Mouse (Mus musculus): Measurements from ENCODE around the gene Acad8. TPM values are rescaled to one million over a fixed set of nuclear protein-coding genes. Genes with fewer than 3 reads are reported as not detected.
A peak's percentile ranks its signal among the peaks of the same experiment; 100 is the strongest.

Gene Acad8
- polyA plus RNA-seq (2021) = 40.6 TPM

- in situ Hi-C loops (cut with MboI; ENCODE audit: low pct_unique_long_range_greater_than_20kb) = no loop called here
Measured at GRCm38 (mm10) chr9:26999461-27000395, at the start of gene Acad8, which contains the start of gene Thyn1. Acad8 (minus strand) TSS chr9:26999566. Thyn1 (plus strand) TSS chr9:26999710.

GRCm38 (mm10) chr9:27043892-27044291 is 44.5 kb upstream of the Acad8 start:
- no peak for ATAC-seq
- TF ChIP-seq CTCF (IDR thresholded peaks at IDR 0.05) = no peak
- ChIA-PET POLR2A (no interaction called here), CTCF (no interaction called here)
- DNase-seq (ENCODE audit: low read depth, low spot score) = no peak
- in situ Hi-C loops (cut with MboI; ENCODE audit: low pct_unique_long_range_greater_than_20kb) = no loop called here
- no peaks in the 10 kb centered on the region for H3K27me3 ChIP-seq

More at GRCm38 (mm10) chr9:26999461-27000395, at the start of gene Acad8, which contains the start of gene Thyn1:
- no peak for TF ChIP-seq CTCF (IDR thresholded peaks at IDR 0.05)
- CTCF ChIA-PET = no interaction called here
- H3K27me3 ChIP-seq = no peaks in the 10 kb centered on the region
- POLR2A ChIA-PET = no interaction called here
- ATAC-seq = peak; percentile 99
- peak; percentile 68 for DNase-seq (ENCODE audit: low read depth, low spot score)

GRCm38 (mm10) chr9:27030763-27031100 is 31.4 kb upstream of the Acad8 start:
- no peak for ATAC-seq
- POLR2A ChIA-PET = no interaction called here
- CTCF ChIA-PET = no interaction called here
- no peaks in the 10 kb centered on the region for H3K27me3 ChIP-seq
- DNase-seq (ENCODE audit: low read depth, low spot score) = no peak
- no peak for TF ChIP-seq CTCF (IDR thresholded peaks at IDR 0.05)
- in situ Hi-C loops (cut with MboI; ENCODE audit: low pct_unique_long_range_greater_than_20kb) = no loop called here

GRCm38 (mm10) chr9:27029828-27030762 is 30.7 kb upstream of the Acad8 start, which contains the start of the genes Vps26b and Ncapd3:
Vps26b (minus strand) TSS chr9:27030065.
Ncapd3 (plus strand) TSS chr9:27030175.
- H3K27me3 ChIP-seq = no peaks in the 10 kb centered on the region
- ChIA-PET POLR2A (no interaction called here), CTCF (no interaction called here)
- in situ Hi-C loops (cut with MboI; ENCODE audit: low pct_unique_long_range_greater_than_20kb) = no loop called here
- TF ChIP-seq CTCF (IDR thresholded peaks at IDR 0.05) = no peak
- DNase-seq (ENCODE audit: low read depth, low spot score) = peak; percentile 83
- peak; percentile 91 for ATAC-seq

- H3K27me3 ChIP-seq = no peaks in the 10 kb centered on the region
- POLR2A ChIA-PET = no interaction called here
- DNase-seq (ENCODE audit: low read depth, low spot score) (no peak), ATAC-seq (peak; percentile 38)
- CTCF ChIA-PET = no interaction called here
- in situ Hi-C loops (cut with MboI; ENCODE audit: low pct_unique_long_range_greater_than_20kb) = no loop called here
- TF ChIP-seq CTCF (IDR thresholded peaks at IDR 0.05) = no peak
Measured at GRCm38 (mm10) chr9:27029022-27029827, 29.9 kb upstream of the Acad8 start.

- in situ Hi-C loops (cut with MboI; ENCODE audit: low pct_unique_long_range_greater_than_20kb) = no loop called here
- ChIA-PET CTCF (interaction anchor here (1.3 kb wide), 1 partner anchor 17 kb away, joined by 3 read pairs; no protein-coding TSS in a partner anchor), POLR2A (interaction anchor here (0.9 kb wide), 1 partner anchor 15 kb away, joined by 3 read pairs; no protein-coding TSS in a partner anchor)
- ATAC-seq (peak; percentile 25), DNase-seq (ENCODE audit: low read depth, low spot score) (peak; percentile 15)
- no peaks in the 10 kb centered on the region for H3K27me3 ChIP-seq
- no peak for TF ChIP-seq CTCF (IDR thresholded peaks at IDR 0.05)
Measured at GRCm38 (mm10) chr9:27026708-27027107, 27.3 kb upstream of the Acad8 start.

- ChIA-PET CTCF (interaction anchor here (2.7 to 3.1 kb wide), 2 partner anchors 9 to 11 kb away, joined by 9 to 10 read pairs; no protein-coding TSS in a partner anchor), POLR2A (no interaction called here)
Measured at GRCm38 (mm10) chr9:27023681-27024080, 24.3 kb upstream of the Acad8 start.

GRCm38 (mm10) chr9:27018961-27019360 is 19.6 kb upstream of the Acad8 start:
- in situ Hi-C loops (cut with MboI; ENCODE audit: low pct_unique_long_range_greater_than_20kb) = no loop called here
- CTCF ChIA-PET = no interaction called here
- TF ChIP-seq CTCF (IDR thresholded peaks at IDR 0.05) = no peak

More at GRCm38 (mm10) chr9:27023681-27024080, 24.3 kb upstream of the Acad8 start:
- in situ Hi-C loops (cut with MboI; ENCODE audit: low pct_unique_long_range_greater_than_20kb) = no loop called here
- TF ChIP-seq CTCF (IDR thresholded peaks at IDR 0.05) = no peak
- no peak for ATAC-seq
- DNase-seq (ENCODE audit: low read depth, low spot score) = no peak
- H3K27me3 ChIP-seq = no peaks in the 10 kb centered on the region

GRCm38 (mm10) chr9:27011572-27011971 is 12.2 kb upstream of the Acad8 start:
- ATAC-seq = no peak
- in situ Hi-C loops (cut with MboI; ENCODE audit: low pct_unique_long_range_greater_than_20kb) = no loop called here

More at GRCm38 (mm10) chr9:27018961-27019360, 19.6 kb upstream of the Acad8 start:
- POLR2A ChIA-PET = no interaction called here
- DNase-seq (ENCODE audit: low read depth, low spot score) (no peak), ATAC-seq (no peak)
- H3K27me3 ChIP-seq = no peaks in the 10 kb centered on the region

More at GRCm38 (mm10) chr9:27011572-27011971, 12.2 kb upstream of the Acad8 start:
- H3K27me3 ChIP-seq = no peaks in the 10 kb centered on the region
- no peak for DNase-seq (ENCODE audit: low read depth, low spot score)
- POLR2A ChIA-PET = interaction anchor here (0.6 to 1.2 kb wide), 2 partner anchors 15 to 17 kb away, joined by 3 read pairs; no protein-coding TSS in a partner anchor
- CTCF ChIA-PET = interaction anchor here (2.7 kb wide), 1 partner anchor 12 kb away, joined by 9 read pairs; no protein-coding TSS in a partner anchor
- TF ChIP-seq CTCF (IDR thresholded peaks at IDR 0.05) = no peak

Measured in Patski (cell line).